Comparison of ENCODE assay signal across 17 mouse cellular contexts in genomic region chr4:98806306-98806705, GRCm38 (mm10). TPM values are rescaled to one million over a fixed set of nuclear protein-coding genes. Genes with fewer than 3 reads are reported as not detected.
DNase-seq lines count a peak whose midpoint lies in the region; TF ChIP-seq lines count a peak whose summit lies in the region.
"Had no signal": no experiment of that assay in that cellular context is flagged by ENCODE, and none has a peak within 500 bp of the region (broad histone marks: within the 10 kb centered on the region; RNA-seq: fewer than 3 reads in every experiment).

No protein-coding gene starts in this region.

- whole genome bisulfite sequencing in forebrain, embryonic 10.5 days, result 93% methylated on average over 9 of the region's 9 CpGs
- 91% methylated on average over 9 of the region's 9 CpGs for WGBS in cerebellum, adult 2 months

- no peak overlapping the region for H3K27ac ChIP-seq in forebrain, embryonic 10.5 days
- H3K27ac ChIP-seq in cerebellum, adult 2 months (ENCODE audit: insufficient read depth, low read length), result no peak overlapping the region
- H3K27ac ChIP-seq: forebrain, embryonic 15.5 days; hindbrain, postnatal 0 days; liver, embryonic 12.5 days; midbrain, embryonic 12.5 days had no signal

- H3K4me3 ChIP-seq in forebrain, embryonic 10.5 days, result no peak overlapping the region
- no peak overlapping the region for H3K4me3 ChIP-seq in cerebellum, adult 2 months (replicated peaks; ENCODE audit: insufficient read depth, low read depth, low read length)
- H3K4me3 ChIP-seq: forebrain, embryonic 15.5 days; heart, embryonic 12.5 days; liver, embryonic 12.5 days; midbrain, embryonic 12.5 days had no signal

- no peaks in the 10 kb centered on the region for H3K27me3 ChIP-seq in forebrain, embryonic 10.5 days (ENCODE audit: poor library complexity, severe bottlenecking)
- H3K27me3 ChIP-seq in cerebellum, adult 2 months (ENCODE audit: control insufficient read depth, insufficient read depth, low read length), result no peaks in the 10 kb centered on the region
- H3K27me3 ChIP-seq: forebrain, embryonic 15.5 days; heart, embryonic 12.5 days; liver, embryonic 12.5 days; midbrain, embryonic 12.5 days had no signal

- TF ChIP-seq CTCF in cerebellum, adult 2 months (IDR thresholded peaks at IDR 0.05; ENCODE audit: borderline replicate concordance, insufficient read depth, low read depth, low read length), result no peak

- H3K4me1 ChIP-seq in forebrain, embryonic 10.5 days, result peaks cover 40% of the 10 kb centered on the region
- H3K4me1 ChIP-seq in cerebellum, adult 2 months (ENCODE audit: control insufficient read depth, insufficient read depth, low read length), result no peaks in the 10 kb centered on the region
- H3K4me1 ChIP-seq: forebrain, embryonic 15.5 days; liver, embryonic 12.5 days; midbrain, embryonic 12.5 days had no signal

- no peaks in the 10 kb centered on the region for H3K9me3 ChIP-seq in forebrain, embryonic 10.5 days
- H3K9me3 ChIP-seq: forebrain, embryonic 15.5 days; heart, embryonic 12.5 days; liver, embryonic 12.5 days; midbrain, embryonic 12.5 days had no signal

- no peak for TF ChIP-seq POLR2A in cerebellum, adult 2 months (IDR thresholded peaks at IDR 0.05; ENCODE audit: borderline replicate concordance, insufficient read depth, low read length)

- DNase-seq in lung, adult 18-20 months, result peak; percentile 59 to 61
- no peak for DNase-seq in lung, postnatal 10 days
- DNase-seq in kidney, adult 8-10 months, result peak; percentile 11 to 24
- peak; percentile 32 to 60 for DNase-seq in kidney, postnatal 36 days
- peak; percentile 34 for DNase-seq in lung, postnatal 25 days (ENCODE audit: low spot score)
- DNase-seq in forebrain, embryonic 10.5 days (ENCODE audit: extremely low spot score, low spot score), result no peak
- no peak for DNase-seq in cerebellum, adult 9-11 months
- no peak for DNase-seq in cerebellum, adult 2 months
- DNase-seq: adrenal gland, postnatal 10 days; cerebellum, adult 11-12 months; heart, postnatal 36 days had no signal

- H3K36me3 ChIP-seq in forebrain, embryonic 10.5 days (replicated peaks), result no peaks in the 10 kb centered on the region; the same call in 1 of the 2 replicates
- H3K36me3 ChIP-seq: forebrain, embryonic 15.5 days; heart, embryonic 12.5 days; liver, embryonic 12.5 days; midbrain, embryonic 12.5 days had no signal

RNA-seq across cellular contexts. Expression of gene Kank4, which starts 11.0 kb away (rescaled TPM):
- 1.4 and 1.6 TPM in 2 replicates for polyA plus RNA-seq in forebrain, embryonic 10.5 days (2016; fragmentation: Nextera tagmentation; extraction: Ambion mirVana)
- 6.8 and 9.1 TPM in 2 replicates for polyA plus RNA-seq in cerebellum, adult 2 months (2012; rRNA removed)

RNA-seq across cellular contexts. Expression of gene I0C0044D17Rik, which starts 17.3 kb away (rescaled TPM):
- polyA plus RNA-seq in forebrain, embryonic 10.5 days (2016; fragmentation: Nextera tagmentation; extraction: Ambion mirVana), result not detected in 2 replicates
- not detected in 2 replicates for polyA plus RNA-seq in cerebellum, adult 2 months (2012; rRNA removed)
- polyA plus RNA-seq: forebrain, embryonic 15.5 days; heart, embryonic 12.5 days; hindbrain, postnatal 0 days; large intestine, adult 2 months; liver, embryonic 12.5 days; midbrain, embryonic 12.5 days had no signal

Comparison
In these comparisons a context has a peak if more than half of its experiments do, and no peak if none do; other contexts are left out.
1. DNase-seq: peak in lung, adult 18-20 months (2 of 2), kidney, adult 8-10 months (2 of 2), kidney, postnatal 36 days (2 of 2) and lung, postnatal 25 days (single experiment); none in lung, postnatal 10 days (single experiment), forebrain, embryonic 10.5 days (single experiment), cerebellum, adult 9-11 months (single experiment) and cerebellum, adult 2 months (0 of 2).